Mouse (Mus musculus) midbrain, embryonic 15.5 days (tissue): Measurements from ENCODE around the gene Zic2. TPM values are rescaled to one million over a fixed set of nuclear protein-coding genes. Genes with fewer than 3 reads are reported as not detected.
"Not testable (repeated sequence)": the region's sequence is repeated elsewhere in the genome, so short reads cannot be mapped to it uniquely, and the experiment has no call there.

ENCODE experiments used
- ATAC-seq: fragments of 200-750 bp; cut with Nextera tagmentation; replicated peaks from 2 replicates; pipeline ENCODE4 v1.8.0; 2017; ENCODE audit warnings: moderate TSS enrichment
- H3K27ac ChIP-seq: fragments of 300-500 bp; sonication (generic); 2 replicates; pipeline ENCODE4 v1.5.1; 2015; ENCODE audit warnings: mild to moderate bottlenecking, inconsistent platforms
- H3K27me3 ChIP-seq: fragments of 300-500 bp; sonication (generic); replicated peaks from 2 replicates; pipeline ENCODE4 v1.6.1; 2015; ENCODE audit warnings: inconsistent platforms
- H3K36me3 ChIP-seq: fragments of 300-500 bp; sonication (generic); replicated peaks from 2 replicates; pipeline ENCODE4 v1.6.1; 2015; ENCODE audit warnings: inconsistent platforms
- H3K4me1 ChIP-seq: fragments of 300-500 bp; sonication (generic); 2 replicates; pipeline ENCODE4 v1.6.1; 2015; ENCODE audit warnings: inconsistent platforms
- H3K4me2 ChIP-seq: fragments of 300-500 bp; sonication (generic); 2 replicates; pipeline ENCODE4 v1.6.1; 2015; ENCODE audit warnings: inconsistent platforms, mild to moderate bottlenecking, moderate library complexity
- H3K4me3 ChIP-seq: fragments of 300-500 bp; sonication (generic); 2 replicates; pipeline ENCODE4 v1.5.1; 2015; ENCODE audit warnings: mild to moderate bottlenecking, inconsistent platforms
- H3K9ac ChIP-seq: fragments of 300-500 bp; sonication (generic); 2 replicates; pipeline ENCODE4 v1.6.1; 2015; ENCODE audit warnings: mild to moderate bottlenecking, inconsistent platforms
- H3K9me3 ChIP-seq: fragments of 300-500 bp; sonication (generic); 2 replicates; pipeline ENCODE4 v1.6.1; 2016; ENCODE audit warnings: inconsistent platforms
- WGBS: fragments of 180-500 bp; shearing (Covaris S2); methylation state at CpG from one replicate; pipeline ENCODE4 v1.1.7; 2015; ENCODE audit warnings: mixed read lengths; 5-methylcytosine and 5-hydroxymethylcytosine counted together
- polyA plus RNA-seq: library from polyadenylated mRNA; unstranded; fragments of >200 nt; fragmentation: Nextera tagmentation; extraction: Ambion mirVana; gene quantifications from 2 replicates; pipeline ENCODE4 v1.2.1, GENCODE M21; 2015

Zic2 gene
- polyA plus RNA-seq, 1 experiment from 2014 or later = 9.6 TPM

DNA sequence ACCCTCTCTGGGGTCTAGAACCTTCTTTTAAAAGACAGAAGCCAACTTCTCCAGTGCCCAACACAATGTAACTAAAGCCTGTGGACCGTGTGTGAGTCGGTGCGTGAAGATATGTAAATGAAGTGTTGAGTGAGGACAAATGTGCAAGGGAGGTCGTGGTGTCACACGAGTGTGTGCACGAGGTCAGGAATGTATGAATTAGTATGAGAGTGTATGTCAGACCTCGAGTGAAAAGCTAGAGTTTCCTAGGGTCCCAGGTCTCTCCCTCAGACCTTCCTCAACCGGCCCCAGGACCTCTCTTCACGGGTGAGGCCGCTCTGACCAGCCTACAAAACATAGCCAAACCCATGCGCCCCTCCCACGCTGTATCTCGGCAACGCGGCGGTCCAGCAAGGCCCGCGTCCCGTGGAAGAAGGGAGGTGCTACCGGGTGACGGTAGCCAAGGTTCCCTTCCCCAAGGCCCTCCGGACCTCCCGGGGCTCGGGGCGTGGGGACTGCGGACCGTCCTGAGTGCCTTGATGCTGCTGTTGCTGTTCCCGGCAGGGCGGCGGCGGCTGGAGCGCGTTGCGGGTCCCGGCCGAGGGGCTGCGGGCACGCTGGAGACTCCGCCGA is 12.0 kb upstream of the Zic2 start:
- peak overlapping the region; percentile 58 for H3K4me2 ChIP-seq
- H3K4me1 ChIP-seq = peaks cover 22% of the 10 kb centered on the region
- peak overlapping the region; percentile 38 for H3K9ac ChIP-seq
- H3K9me3 ChIP-seq = no peaks in the 10 kb centered on the region
- ATAC-seq = no peak
- H3K27ac ChIP-seq = peak overlapping the region; percentile 85
- peaks cover 52% of the 10 kb centered on the region for H3K27me3 ChIP-seq
- WGBS = under 1% methylated on average over 40 of the region's 40 CpGs
- H3K36me3 ChIP-seq = no peaks in the 10 kb centered on the region
- peak overlapping the region; percentile 42 for H3K4me3 ChIP-seq

DNA sequence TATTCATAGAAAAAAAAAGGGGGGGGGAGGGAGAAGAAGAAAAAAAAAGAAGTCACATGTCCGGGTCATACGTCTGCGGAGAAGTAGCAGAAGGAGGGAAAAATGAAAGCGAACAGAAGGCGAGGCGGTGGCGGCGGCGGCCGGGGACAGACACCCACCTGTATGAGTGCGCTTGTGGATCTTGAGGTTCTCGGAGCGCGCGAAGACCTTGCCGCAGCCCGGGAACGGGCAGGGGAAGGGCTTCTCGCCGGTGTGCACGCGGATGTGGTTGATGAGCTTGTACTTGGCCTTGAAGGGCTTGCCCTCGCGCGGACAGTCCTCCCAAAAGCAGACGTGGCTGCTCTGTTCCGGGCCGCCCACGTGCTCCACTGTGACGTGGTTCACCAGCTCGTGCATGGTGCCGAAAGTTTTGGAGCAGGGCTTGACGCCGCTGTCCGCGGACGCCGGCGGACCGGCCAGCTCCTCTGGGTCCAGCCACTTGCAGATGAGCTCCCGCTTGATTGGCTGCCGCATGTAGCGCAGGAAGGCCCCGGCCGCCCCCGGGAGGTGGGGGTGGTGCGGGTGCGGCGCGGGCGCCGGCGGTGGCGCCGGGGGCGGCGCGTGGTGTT is 11.4 kb upstream of the Zic2 start:
- peak overlapping the region; percentile 58 for H3K4me2 ChIP-seq
- peak overlapping the region; percentile 42 for H3K4me3 ChIP-seq
- under 1% methylated on average over 58 of the region's 58 CpGs for WGBS
- H3K9me3 ChIP-seq, H3K36me3 ChIP-seq: not testable (repeated sequence)
- H3K9ac ChIP-seq = peak overlapping the region; percentile 38
- H3K27ac ChIP-seq = peak overlapping the region; percentile 85
- H3K4me1 ChIP-seq = peaks cover 22% of the 10 kb centered on the region
- ATAC-seq = peak; percentile 18
- H3K27me3 ChIP-seq = peaks cover 57% of the 10 kb centered on the region

DNA sequence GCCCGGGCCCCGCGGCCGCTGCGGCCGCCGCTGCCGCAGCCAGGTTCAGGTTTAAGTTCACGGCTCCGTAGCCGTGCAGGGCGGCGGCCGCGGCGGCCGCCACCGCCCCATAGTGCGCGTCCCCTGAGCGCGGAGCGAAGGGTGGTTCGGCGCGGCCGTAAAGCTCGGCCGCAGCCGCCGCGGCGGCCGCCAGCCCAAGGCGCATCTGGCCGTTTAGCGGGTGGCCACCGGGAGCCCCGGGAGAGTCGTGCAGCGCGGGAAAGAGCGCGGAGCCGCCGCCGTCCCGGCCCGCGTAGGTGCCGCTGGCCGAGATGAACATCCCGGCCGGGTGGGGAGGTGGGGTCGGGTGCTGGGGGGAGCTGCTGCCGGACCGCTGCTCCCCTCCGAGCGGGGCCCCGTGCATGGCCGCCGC is 10.9 kb upstream of the Zic2 start:
- under 1% methylated on average over 56 of the region's 62 CpGs for WGBS
- H3K4me2 ChIP-seq = peak overlapping the region; percentile 58
- H3K9ac ChIP-seq = peak overlapping the region; percentile 38
- peak overlapping the region; percentile 42 for H3K4me3 ChIP-seq
- H3K36me3 ChIP-seq = no peaks in the 10 kb centered on the region
- peak overlapping the region; percentile 85 for H3K27ac ChIP-seq
- peak; percentile 9 for ATAC-seq
- peaks cover 22% of the 10 kb centered on the region for H3K4me1 ChIP-seq
- H3K27me3 ChIP-seq = peaks cover 60% of the 10 kb centered on the region
- no peaks in the 10 kb centered on the region for H3K9me3 ChIP-seq

DNA sequence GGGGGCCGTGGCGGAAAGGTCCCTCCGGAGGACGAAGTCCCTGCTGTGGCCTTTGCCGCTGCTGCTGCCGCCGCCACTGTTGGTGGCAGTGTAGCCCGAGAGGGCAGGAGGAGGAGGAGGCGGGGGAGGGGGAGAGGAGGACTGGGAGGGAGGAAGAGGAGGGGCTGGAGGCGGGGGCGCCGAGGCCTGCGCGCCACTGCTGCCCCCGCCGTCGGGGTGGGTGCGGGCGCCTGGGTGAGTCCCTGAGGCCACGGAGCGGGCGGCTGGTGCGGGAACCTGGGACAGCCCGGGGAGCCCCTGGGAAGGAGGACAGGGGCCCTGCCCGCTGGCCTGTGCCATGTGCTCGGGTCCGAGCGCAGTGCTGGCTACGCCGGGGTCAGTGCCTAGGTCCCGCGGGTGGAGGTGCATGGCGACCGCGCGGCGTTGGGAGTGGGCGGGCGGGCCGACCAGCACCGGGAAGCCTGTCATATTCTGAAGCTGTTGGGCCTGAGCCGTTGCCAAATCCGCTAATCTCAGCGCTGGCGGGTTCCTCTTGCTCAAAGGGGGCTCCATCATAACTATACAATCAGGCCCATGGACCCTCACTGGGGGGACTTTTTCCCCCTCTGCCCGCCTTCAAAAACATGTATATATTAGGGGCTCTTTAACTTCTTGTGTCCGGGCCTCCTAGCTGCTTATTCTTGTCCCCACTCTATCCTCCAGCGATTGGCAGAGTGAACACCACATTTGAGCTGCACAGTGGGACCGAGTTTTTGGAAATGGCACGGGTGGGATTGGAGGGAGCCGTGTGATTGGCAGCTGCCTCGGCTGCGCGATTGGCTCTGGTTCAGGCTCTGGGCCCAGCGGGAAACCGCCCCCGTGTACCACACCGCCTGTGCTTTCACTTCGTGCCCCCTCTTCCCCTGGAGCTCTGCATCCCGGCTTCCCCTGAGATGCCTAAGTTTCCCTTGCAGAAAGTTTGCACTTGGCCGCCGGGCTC is 10.2 kb upstream of the Zic2 start, which contains the start of gene Zic5:
TSS of gene Zic5 (minus strand) at position 915 of the 979 bp plus-strand sequence.
- H3K36me3 ChIP-seq = no peaks in the 10 kb centered on the region
- H3K27ac ChIP-seq = peak within 1 kb of the TSS; percentile 85
- H3K27me3 ChIP-seq = peaks cover 60% of the 10 kb centered on the region
- H3K4me2 ChIP-seq = peak within 1 kb of the TSS; percentile 58
- H3K4me1 ChIP-seq = peaks cover 22% of the 10 kb centered on the region
- H3K9me3 ChIP-seq = no peaks in the 10 kb centered on the region
- WGBS = under 1% methylated on average over 52 of the region's 62 CpGs
- ATAC-seq = peak; percentile 83
- peak within 1 kb of the TSS; percentile 38 for H3K9ac ChIP-seq
- peak within 1 kb of the TSS; percentile 42 for H3K4me3 ChIP-seq

DNA sequence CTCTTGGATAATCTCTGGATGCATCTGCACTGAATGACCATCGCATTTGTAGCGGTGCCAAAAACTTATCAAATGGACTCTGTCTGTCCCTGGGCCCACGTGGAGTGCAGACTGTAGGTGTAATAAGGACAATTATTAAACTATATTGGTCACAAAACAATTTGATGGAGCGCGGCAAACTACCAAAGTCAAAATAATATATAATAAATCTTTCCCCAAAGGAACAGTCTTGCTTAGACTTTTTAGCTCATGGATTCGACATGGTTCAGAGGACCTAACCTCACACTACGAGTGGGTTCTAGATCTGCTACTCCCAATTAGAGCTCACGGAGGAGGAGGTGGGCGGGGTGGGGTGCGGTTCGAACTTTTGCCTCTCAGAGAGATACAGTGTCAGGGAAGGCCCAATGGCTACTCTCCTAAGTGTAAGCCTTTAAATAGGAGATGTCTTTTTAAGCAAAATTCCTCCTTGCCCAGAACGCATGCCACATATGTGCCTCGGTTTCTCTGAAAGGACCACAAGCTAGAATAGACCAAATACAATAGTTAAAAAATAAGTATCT is 9.2 kb upstream of the Zic2 start:
- 25% methylated on average over 13 of the region's 13 CpGs for WGBS
- Histone ChIP-seq H3K9me3 (no peaks in the 10 kb centered on the region), H3K4me1 (peaks cover 22% of the 10 kb centered on the region), H3K27me3 (peaks cover 62% of the 10 kb centered on the region), H3K4me2 (peak overlapping the region; percentile 58), H3K4me3 (peak overlapping the region; percentile 42), H3K9ac (no peak overlapping the region), H3K27ac (peak overlapping the region; percentile 85; the same call in 1 of the 2 replicates), H3K36me3 (no peaks in the 10 kb centered on the region)
- ATAC-seq = no peak

DNA sequence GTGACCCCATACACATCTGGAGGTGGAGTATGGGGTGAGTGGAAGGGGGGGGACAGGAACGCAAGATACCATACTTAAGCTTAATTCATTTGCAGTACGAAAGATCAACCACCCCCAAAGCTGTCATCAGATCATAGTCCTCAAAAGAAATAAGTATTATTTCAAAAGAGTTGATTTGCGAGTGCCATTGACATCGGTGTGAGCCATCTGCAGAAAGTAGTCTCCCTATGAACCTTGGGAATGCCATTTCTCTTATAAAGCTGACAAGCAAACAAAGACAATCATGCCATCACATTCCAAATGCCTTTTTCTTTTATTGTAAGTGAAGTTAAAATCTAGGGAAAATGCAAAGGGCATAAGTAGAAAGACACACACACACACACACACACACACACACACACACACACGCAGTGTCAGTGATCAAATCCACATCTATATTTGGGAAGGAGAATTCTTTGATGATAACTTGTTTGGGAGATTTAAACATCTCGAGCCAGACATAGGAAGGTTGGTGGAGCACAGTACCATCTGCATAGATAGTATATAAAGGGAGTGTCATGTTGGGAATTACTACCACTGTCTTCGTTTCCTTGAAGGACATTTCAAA is 8.4 kb upstream of the Zic2 start:
- H3K4me2 ChIP-seq = no peak overlapping the region
- peaks cover 65% of the 10 kb centered on the region for H3K27me3 ChIP-seq
- H3K36me3 ChIP-seq = no peaks in the 10 kb centered on the region
- H3K9me3 ChIP-seq = no peaks in the 10 kb centered on the region
- no peak overlapping the region for H3K27ac ChIP-seq
- H3K4me3 ChIP-seq = no peak overlapping the region
- ATAC-seq = no peak
- no peak overlapping the region for H3K9ac ChIP-seq
- WGBS = 34% methylated on average over 7 of the region's 7 CpGs
- peaks cover 22% of the 10 kb centered on the region for H3K4me1 ChIP-seq

DNA sequence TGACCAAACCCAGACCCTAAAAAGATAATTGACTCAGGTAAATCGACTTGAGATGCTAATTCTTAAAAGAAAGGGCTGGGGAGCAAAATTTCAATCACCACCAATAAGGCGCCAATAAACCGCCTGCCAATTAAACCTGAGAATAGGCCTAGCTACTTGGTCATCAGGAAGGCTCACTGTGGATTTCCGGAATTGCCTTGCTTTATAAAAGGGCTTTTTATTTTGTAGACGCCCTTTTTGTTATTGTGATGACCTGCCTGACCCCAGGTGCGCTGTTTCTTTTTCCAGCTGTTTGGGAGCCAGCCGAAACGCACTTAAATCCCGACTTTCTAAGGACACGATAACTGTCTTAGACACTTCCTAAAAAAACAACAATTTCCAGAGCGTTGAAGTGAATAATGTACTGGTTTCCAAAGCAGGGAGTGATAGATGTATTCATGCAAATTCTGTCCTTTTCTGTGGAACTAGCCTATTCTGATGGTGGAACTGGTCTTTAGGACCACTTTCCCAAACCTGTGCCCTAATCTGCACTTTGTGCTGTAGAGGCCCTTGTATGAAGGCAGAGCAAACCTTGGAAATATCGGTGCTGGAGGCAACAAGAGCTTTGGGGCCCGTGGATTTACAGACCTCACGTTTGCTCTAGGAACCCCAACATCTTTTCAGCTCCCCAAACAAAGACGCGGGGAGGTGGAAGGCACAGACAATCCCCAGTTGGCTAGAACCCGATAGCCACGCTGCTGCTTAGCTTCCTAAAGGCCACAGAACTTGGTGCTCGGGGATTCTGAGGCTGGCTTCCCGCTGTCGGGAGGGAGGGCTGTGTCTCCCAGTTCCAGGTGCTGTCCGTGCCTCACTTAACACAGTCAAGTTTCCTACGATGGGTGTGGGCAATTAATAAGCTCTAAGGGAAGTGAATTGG is 7.1 kb upstream of the Zic2 start:
- Histone ChIP-seq H3K4me3 (no peak overlapping the region), H3K27ac (peak overlapping the region; percentile 59), H3K36me3 (no peaks in the 10 kb centered on the region), H3K4me2 (peak overlapping the region; percentile 34), H3K27me3 (peaks cover 58% of the 10 kb centered on the region), H3K4me1 (peaks cover 22% of the 10 kb centered on the region), H3K9ac (no peak overlapping the region), H3K9me3 (no peaks in the 10 kb centered on the region)
- no peak for ATAC-seq
- WGBS = 13% methylated on average over 23 of the region's 23 CpGs

DNA sequence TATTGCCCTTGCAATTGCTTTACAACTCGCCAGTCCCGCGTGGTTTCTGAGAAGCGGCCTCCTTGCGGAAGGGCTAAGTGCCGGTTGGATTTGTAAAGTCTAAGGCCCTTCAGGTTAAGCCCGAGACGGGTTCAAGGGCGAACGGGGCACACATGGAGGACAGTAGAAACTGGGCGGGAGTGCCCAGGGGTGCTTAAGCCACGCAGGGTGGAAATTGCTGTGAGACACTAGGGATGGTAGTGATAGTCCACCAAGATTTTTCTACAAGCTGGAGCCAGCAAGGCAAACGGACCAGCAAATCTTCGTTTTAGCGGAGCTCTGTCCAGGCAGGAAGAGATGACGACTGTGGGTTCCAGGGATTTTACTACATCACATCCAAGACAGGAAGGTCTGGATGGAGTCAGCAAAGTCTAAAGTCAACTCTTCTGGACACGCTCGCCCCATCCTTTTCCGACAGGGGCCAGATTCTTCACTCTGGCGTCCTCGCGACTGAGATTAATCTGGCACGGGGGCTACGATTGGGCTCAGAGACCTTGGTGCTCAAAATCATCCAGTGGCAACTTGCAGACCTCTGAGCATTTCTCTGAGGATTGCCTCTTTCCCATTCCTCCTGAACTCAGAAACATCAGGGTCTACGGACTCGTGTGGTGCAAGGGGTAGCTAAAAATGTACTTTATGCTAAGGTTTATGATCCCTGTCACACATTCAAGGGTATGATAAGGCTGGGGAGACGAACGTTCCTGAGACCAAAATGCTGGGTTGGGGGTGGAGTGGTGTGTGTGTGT is 6.1 kb upstream of the Zic2 start:
- WGBS = 8% methylated on average over 28 of the region's 28 CpGs
- no peak for ATAC-seq

DNA sequence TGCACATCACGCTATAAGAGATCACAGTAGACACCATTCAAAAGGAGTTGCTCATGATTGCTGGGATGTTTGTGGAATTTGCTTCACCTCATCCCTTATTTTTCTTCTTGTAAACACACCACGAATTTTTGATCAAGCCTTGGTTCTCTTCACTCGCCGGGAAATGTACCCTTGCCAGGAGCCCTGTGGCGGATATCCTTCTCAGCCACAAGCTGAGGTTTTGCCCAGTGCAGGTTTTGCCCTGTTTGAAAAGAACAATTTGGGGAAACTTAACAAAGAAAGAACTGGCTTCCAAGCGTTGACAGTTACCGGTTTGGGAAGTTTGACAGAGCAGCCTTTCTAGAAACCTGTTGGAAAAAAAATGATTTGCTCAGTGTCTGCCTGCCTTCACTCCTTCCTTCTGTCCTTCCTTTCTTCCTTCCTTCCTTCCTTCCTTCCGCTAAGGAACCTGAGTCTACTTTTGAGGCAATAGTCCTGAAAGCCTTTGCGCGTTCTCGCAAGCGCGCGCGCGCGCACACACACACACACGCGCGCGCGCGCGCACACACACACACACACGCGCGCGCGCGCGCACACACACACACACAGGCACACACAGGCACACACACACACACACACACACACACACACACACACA is 3.7 kb upstream of the Zic2 start:
- Histone ChIP-seq H3K9me3 (no peaks in the 10 kb centered on the region), H3K4me1 (peaks cover 14% of the 10 kb centered on the region), H3K4me2 (peak overlapping the region; percentile 57), H3K27me3 (peaks cover 48% of the 10 kb centered on the region), H3K9ac (no peak overlapping the region), H3K27ac (peak overlapping the region; percentile 67), H3K4me3 (peak overlapping the region; percentile 12; the same call in 1 of the 2 replicates), H3K36me3 (no peaks in the 10 kb centered on the region)
- no peak for ATAC-seq
- WGBS = 8% methylated on average over 31 of the region's 31 CpGs

More for the DNA sequence above, 6.1 kb upstream of the Zic2 start:
- no peaks in the 10 kb centered on the region for H3K36me3 ChIP-seq
- no peak overlapping the region; the same call in 1 of the 2 replicates for H3K9ac ChIP-seq
- peaks cover 14% of the 10 kb centered on the region for H3K4me1 ChIP-seq
- no peaks in the 10 kb centered on the region for H3K9me3 ChIP-seq
- peaks cover 57% of the 10 kb centered on the region for H3K27me3 ChIP-seq
- peak overlapping the region; percentile 59; the same call in 1 of the 2 replicates for H3K27ac ChIP-seq
- H3K4me3 ChIP-seq = no peak overlapping the region
- H3K4me2 ChIP-seq = peak overlapping the region; percentile 34

DNA sequence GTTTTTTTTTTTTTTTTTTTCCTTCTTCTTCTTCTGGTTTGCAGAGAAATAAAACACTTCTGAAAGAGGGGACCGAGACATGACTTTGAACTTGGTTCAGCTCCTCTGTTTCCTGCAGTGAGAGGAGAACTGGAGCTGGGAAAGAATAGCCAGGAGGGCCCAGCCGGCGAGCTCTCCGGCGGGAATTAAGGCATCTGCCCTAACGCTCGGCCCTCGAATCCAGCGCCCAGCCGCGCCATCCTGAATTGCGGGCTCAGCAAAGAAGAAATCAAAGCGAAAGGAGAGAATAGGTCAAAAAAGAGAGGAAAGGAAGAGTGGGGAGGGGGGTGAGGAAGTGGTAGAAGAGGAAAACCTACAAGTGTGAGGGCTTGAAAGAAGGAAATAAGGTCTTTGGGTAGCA is 3.1 kb upstream of the Zic2 start:
- 0 out of 2 replicates have a peak overlapping the region, but pooled peaks have one; percentile 25 for H3K9ac ChIP-seq
- 3% methylated on average over 13 of the region's 13 CpGs for WGBS
- peaks cover 14% of the 10 kb centered on the region for H3K4me1 ChIP-seq
- no peaks in the 10 kb centered on the region for H3K9me3 ChIP-seq
- peak overlapping the region; percentile 96 for H3K27ac ChIP-seq
- H3K4me2 ChIP-seq = peak overlapping the region; percentile 57
- no peaks in the 10 kb centered on the region for H3K36me3 ChIP-seq
- H3K4me3 ChIP-seq = peak overlapping the region; percentile 22
- H3K27me3 ChIP-seq = peaks cover 45% of the 10 kb centered on the region
- ATAC-seq = no peak
